Mouse (Mus musculus) lung, adult 2 months (tissue): ENCODE measurements around the gene Hspa4. TPM values are rescaled to one million over a fixed set of nuclear protein-coding genes. Genes with fewer than 3 reads are reported as not detected.
A peak's percentile ranks its signal among the peaks of the same experiment; 100 is the strongest.
"Not testable (repeated sequence)": the region's sequence is repeated elsewhere in the genome, so short reads cannot be mapped to it uniquely, and the experiment has no call there.

ENCODE experiments used
- DNase-seq: peaks from one replicate; pipeline ENCODE4 v3.0.0; 2022
- H3K4me1 ChIP-seq: fragments of 200-500 bp; 2 replicates; pipeline ENCODE4 v1.6.1; 2011; ENCODE audit warnings: low read length; ENCODE audit not compliant: control insufficient read depth, insufficient read depth
- H3K4me3 ChIP-seq: fragments of 200-500 bp; replicated peaks from 2 replicates; pipeline ENCODE3; 2011; ENCODE audit warnings: low read depth, mild to moderate bottlenecking, control low read depth, low read length; ENCODE audit errors: extremely low read depth
- CTCF ChIP-seq: fragments of 200-500 bp; IDR thresholded peaks from 2 replicates; pipeline ENCODE4 v1.5.1; 2011; ENCODE audit warnings: mild to moderate bottlenecking, low read length, control low read depth; ENCODE audit not compliant: insufficient read depth
- POLR2A ChIP-seq: fragments of 200-500 bp; IDR thresholded peaks from 2 replicates; pipeline ENCODE4 v1.6.1; 2011; ENCODE audit warnings: low read depth, mild to moderate bottlenecking, control low read depth, low read length, borderline replicate concordance; ENCODE audit errors: extremely low read depth
- WGBS: fragments of 180-500 bp; shearing (Covaris S2); methylation state at CpG from one replicate; pipeline ENCODE4 v1.1.7; 2018; 5-methylcytosine and 5-hydroxymethylcytosine counted together
- polyA plus RNA-seq: library from polyadenylated mRNA; depleted of rRNA; stranded (reverse); fragments of >200 nt; gene quantifications from 2 replicates; pipeline ENCODE4 v1.2.3, GENCODE M21; 2012

Hspa4 gene
- polyA plus RNA-seq, 1 experiment: 22.0 TPM

- no peak for TF ChIP-seq POLR2A
- TF ChIP-seq CTCF: no peak
These were observed 30.9 kb upstream of the Hspa4 start for GRCm38 (mm10) chr11:53331121-53331520.

GRCm38 (mm10) chr11:53330325-53330724 is 30.1 kb upstream of the Hspa4 start:
- H3K4me1 ChIP-seq: no peaks in the 10 kb centered on the region
- DNase-seq: no peak
- 62% methylated on average over 7 of the region's 7 CpGs for WGBS
- no peak for TF ChIP-seq POLR2A
- no peak for TF ChIP-seq CTCF
- H3K4me3 ChIP-seq: no peak overlapping the region

More at GRCm38 (mm10) chr11:53331121-53331520, 30.9 kb upstream of the Hspa4 start:
- WGBS: 87% methylated on average over 6 of the region's 6 CpGs
- no peak for DNase-seq
- Histone ChIP-seq H3K4me1 (no peaks in the 10 kb centered on the region), H3K4me3 (no peak overlapping the region)

GRCm38 (mm10) chr11:53324512-53324968 is 24.3 kb upstream of the Hspa4 start, which contains the start of gene Zcchc10:
Gene Zcchc10 (plus strand): TSS chr11:53324679.
- WGBS: under 1% methylated on average over 21 of the region's 21 CpGs
- Histone ChIP-seq H3K4me3 (peak within 1 kb of the TSS; percentile 97), H3K4me1 (no peaks in the 10 kb centered on the region)
- peak; percentile 81 for DNase-seq
- TF ChIP-seq CTCF (no peak), POLR2A (peak; percentile 60; the same call in 1 of the 2 replicates)

GRCm38 (mm10) chr11:53319867-53320266 is 19.6 kb upstream of the Hspa4 start:
- H3K4me1 ChIP-seq, DNase-seq, H3K4me3 ChIP-seq: not testable (repeated sequence)
- WGBS: 92% methylated on average over 13 of the region's 13 CpGs

GRCm38 (mm10) chr11:53318568-53318967 is 18.3 kb upstream of the Hspa4 start:
- not testable (repeated sequence) for DNase-seq

GRCm38 (mm10) chr11:53318041-53318440 is 17.8 kb upstream of the Hspa4 start:
- 84% methylated on average over 7 of the region's 7 CpGs for WGBS
- H3K4me1 ChIP-seq: peaks cover 5% of the 10 kb centered on the region; the same call in 1 of the 2 replicates
- no peak for DNase-seq
- no peak overlapping the region for H3K4me3 ChIP-seq
- TF ChIP-seq POLR2A (no peak), CTCF (no peak)

More at GRCm38 (mm10) chr11:53318568-53318967, 18.3 kb upstream of the Hspa4 start:
- not testable (repeated sequence) for H3K4me3 ChIP-seq, H3K4me1 ChIP-seq
- 87% methylated on average over 3 of the region's 3 CpGs for WGBS

GRCm38 (mm10) chr11:53316996-53317395 is 16.7 kb upstream of the Hspa4 start:
- WGBS: 35% methylated on average over 6 of the region's 6 CpGs
- Histone ChIP-seq H3K4me3 (no peak overlapping the region), H3K4me1 (peaks cover 5% of the 10 kb centered on the region; the same call in 1 of the 2 replicates)
- no peak for DNase-seq
- TF ChIP-seq CTCF (no peak), POLR2A (peak; percentile 60; the same call in 1 of the 2 replicates)

- TF ChIP-seq CTCF (no peak), POLR2A (no peak)
- Histone ChIP-seq H3K4me1 (peaks cover 5% of the 10 kb centered on the region; the same call in 1 of the 2 replicates), H3K4me3 (no peak overlapping the region)
- 12% methylated on average over 1 of the region's 1 CpGs for whole genome bisulfite sequencing
- no peak for DNase-seq
These were observed 14.5 kb upstream of the Hspa4 start for GRCm38 (mm10) chr11:53314770-53315173.

- not testable (repeated sequence) for DNase-seq, H3K4me3 ChIP-seq
- peaks cover 18% of the 10 kb centered on the region for H3K4me1 ChIP-seq
- 57% methylated on average over 1 of the region's 1 CpGs for WGBS
These were observed 12.6 kb upstream of the Hspa4 start for GRCm38 (mm10) chr11:53312823-53313222.

- Histone ChIP-seq H3K4me3 (no peak overlapping the region), H3K4me1 (peaks cover 26% of the 10 kb centered on the region)
- WGBS: 45% methylated on average over 1 of the region's 1 CpGs
- no peak for DNase-seq
- TF ChIP-seq POLR2A (no peak), CTCF (no peak)
These were observed 11.1 kb upstream of the Hspa4 start for GRCm38 (mm10) chr11:53311385-53311784.
